In genomic region chr6:89413481-89413884, GRCm38 (mm10) we compare ENCODE assay signal across 12 mouse cellular contexts. TPM values are rescaled to one million over a fixed set of nuclear protein-coding genes. Genes with fewer than 3 reads are reported as not detected.
DNase-seq lines count a peak whose midpoint lies in the region; ATAC-seq and TF ChIP-seq lines count a peak whose summit lies in the region.
"Had no signal": no experiment of that assay in that cellular context is flagged by ENCODE, and none has a peak within 500 bp of the region (broad histone marks: within the 10 kb centered on the region; RNA-seq: fewer than 3 reads in every experiment).

No protein-coding gene starts in this region.

- TF ChIP-seq CTCF in kidney, postnatal 0 days (IDR thresholded peaks at IDR 0.05; ENCODE audit: low read depth), result no peak

- no peaks in the 10 kb centered on the region for H3K27me3 ChIP-seq in kidney, postnatal 0 days (ENCODE audit: insufficient read depth, low read length)
- no peaks in the 10 kb centered on the region for H3K27me3 ChIP-seq in kidney, embryonic 14.5 days (ENCODE audit: control insufficient read depth, insufficient read depth, low read length)
- no peaks in the 10 kb centered on the region for H3K27me3 ChIP-seq in intestine, embryonic 15.5 days (replicated peaks)
- no peaks in the 10 kb centered on the region for H3K27me3 ChIP-seq in midbrain, embryonic 14.5 days (ENCODE audit: control insufficient read depth, insufficient read depth, low read length)

- H3K4me2 ChIP-seq in kidney, postnatal 0 days (ENCODE audit: low read length), result no peak overlapping the region
- H3K4me2 ChIP-seq in kidney, embryonic 14.5 days (replicated peaks; ENCODE audit: low read depth, low read length), result no peak overlapping the region
- H3K4me2 ChIP-seq in intestine, embryonic 15.5 days (replicated peaks), result no peak overlapping the region
- no peak overlapping the region for H3K4me2 ChIP-seq in midbrain, embryonic 14.5 days (ENCODE audit: low read length)

- H3K4me1 ChIP-seq in kidney, postnatal 0 days (replicated peaks; ENCODE audit: insufficient read depth, low read length), result no peaks in the 10 kb centered on the region
- peaks cover 3% of the 10 kb centered on the region; the same call in 1 of the 2 replicates for H3K4me1 ChIP-seq in kidney, embryonic 14.5 days (ENCODE audit: control insufficient read depth, insufficient read depth, low read length)
- H3K4me1 ChIP-seq in intestine, embryonic 15.5 days (replicated peaks), result no peaks in the 10 kb centered on the region
- no peaks in the 10 kb centered on the region for H3K4me1 ChIP-seq in midbrain, embryonic 14.5 days (ENCODE audit: control insufficient read depth, insufficient read depth, low read length)
- H3K4me1 ChIP-seq: embryonic facial prominence, embryonic 10.5 days had no signal

- no peaks in the 10 kb centered on the region for H3K9me3 ChIP-seq in kidney, postnatal 0 days (replicated peaks; ENCODE audit: low read length)
- H3K9me3 ChIP-seq in kidney, embryonic 14.5 days (ENCODE audit: control insufficient read depth, low read length), result no peaks in the 10 kb centered on the region
- H3K9me3 ChIP-seq in intestine, embryonic 15.5 days, result no peaks in the 10 kb centered on the region
- H3K9me3 ChIP-seq in midbrain, embryonic 14.5 days (ENCODE audit: control insufficient read depth, low read length), result no peaks in the 10 kb centered on the region
- H3K9me3 ChIP-seq: embryonic facial prominence, embryonic 10.5 days had no signal

- H3K36me3 ChIP-seq in kidney, postnatal 0 days (ENCODE audit: insufficient read depth, low read length), result no peaks in the 10 kb centered on the region
- no peaks in the 10 kb centered on the region for H3K36me3 ChIP-seq in kidney, embryonic 14.5 days (ENCODE audit: control insufficient read depth, insufficient read depth, low read length)
- H3K36me3 ChIP-seq in intestine, embryonic 15.5 days, result no peaks in the 10 kb centered on the region
- 0 out of 2 replicates have a peak, but pooled peaks cover 3% of the 10 kb centered on the region for H3K36me3 ChIP-seq in midbrain, embryonic 14.5 days (ENCODE audit: control insufficient read depth, insufficient read depth, low read length)
- H3K36me3 ChIP-seq: embryonic facial prominence, embryonic 10.5 days had no signal

- H3K27ac ChIP-seq in kidney, postnatal 0 days, result 0 out of 2 replicates have a peak overlapping the region, but pooled peaks have one; percentile 8
- H3K27ac ChIP-seq in kidney, embryonic 14.5 days (ENCODE audit: low read depth, low read length), result no peak overlapping the region
- 0 out of 2 replicates have a peak overlapping the region, but pooled peaks have one; percentile 48 for H3K27ac ChIP-seq in intestine, embryonic 15.5 days
- H3K27ac ChIP-seq in midbrain, embryonic 14.5 days (replicated peaks; ENCODE audit: low read depth, low read length), result no peak overlapping the region
- H3K27ac ChIP-seq: embryonic facial prominence, embryonic 10.5 days had no signal

- no peak overlapping the region for H3K9ac ChIP-seq in kidney, postnatal 0 days (ENCODE audit: low read depth, low read length)
- H3K9ac ChIP-seq in kidney, embryonic 14.5 days (ENCODE audit: low read depth, low read length), result no peak overlapping the region
- no peak overlapping the region for H3K9ac ChIP-seq in intestine, embryonic 15.5 days
- H3K9ac ChIP-seq in midbrain, embryonic 14.5 days (replicated peaks; ENCODE audit: low read length), result no peak overlapping the region

- no peak for ATAC-seq in kidney, postnatal 0 days (replicated peaks; ENCODE audit: low FRiP score, low read depth)
- ATAC-seq in kidney, embryonic 14.5 days (ENCODE audit: low FRiP score, low TSS enrichment), result no peak
- ATAC-seq in intestine, embryonic 15.5 days, result peak; percentile 57; the same call in 1 of the 2 replicates
- ATAC-seq in monocyte, adult 5-6 weeks (replicated peaks; ENCODE audit: insufficient number of reproducible peaks, low FRiP score, low TSS enrichment, poor library complexity, severe bottlenecking), result peak; percentile 38; the same call in 1 of the 2 replicates
- no peak for ATAC-seq in midbrain, embryonic 14.5 days (ENCODE audit: low FRiP score, low TSS enrichment)
- ATAC-seq: hindbrain, embryonic 16.5 days had no signal

- peak; percentile 19 for DNase-seq in kidney, postnatal 0 days (ENCODE audit: low spot score)
- peak; percentile 54 for DNase-seq in Muller cell, postnatal 12 days (ENCODE audit: inconsistent ontology term)
- no peak for DNase-seq in layer of hippocampus, postnatal 25 days (ENCODE audit: extremely low spot score in 1 of 2, low spot score in 1 of 2)
- no peak for DNase-seq in midbrain, embryonic 14.5 days
- DNase-seq: gastrocnemius, postnatal 10 days; layer of hippocampus, postnatal 36 days; right cerebral cortex, postnatal 25 days had no signal

- H3K4me3 ChIP-seq in kidney, postnatal 0 days (replicated peaks; ENCODE audit: low read depth, low read length), result no peak overlapping the region
- no peak overlapping the region for H3K4me3 ChIP-seq in kidney, embryonic 14.5 days (ENCODE audit: low read length)
- no peak overlapping the region for H3K4me3 ChIP-seq in intestine, embryonic 15.5 days (replicated peaks)
- H3K4me3 ChIP-seq in midbrain, embryonic 14.5 days (replicated peaks; ENCODE audit: low read depth, low read length), result no peak overlapping the region
- H3K4me3 ChIP-seq: embryonic facial prominence, embryonic 10.5 days had no signal

RNA-seq across cellular contexts. Expression of gene Plxna1, which starts 51.1 kb away (rescaled TPM):
- 16.9 and 17.8 TPM in 2 replicates for polyA plus RNA-seq in kidney, postnatal 0 days (2015; fragmentation: Nextera tagmentation; extraction: Ambion mirVana)
- 15.4 and 28.0 TPM in 2 replicates for polyA plus RNA-seq in kidney, embryonic 14.5 days (2014; fragmentation: Nextera tagmentation; extraction: Ambion mirVana)
- polyA plus RNA-seq in intestine, embryonic 15.5 days (2015; fragmentation: Nextera tagmentation; extraction: Ambion mirVana), result 14.7 and 17.5 TPM in 2 replicates
- total RNA-seq in monocyte, adult 5-6 weeks (2017), result 0.21 to 2.8 TPM (median 0.76 TPM) in 3 replicates
- 100 to 1,000 TPM; 120 to 129 TPM for total RNA-seq in layer of hippocampus, postnatal 25 days (2021)
- polyA plus RNA-seq in midbrain, embryonic 14.5 days (2014; fragmentation: Nextera tagmentation; extraction: Ambion mirVana), result 62.6 and 76.4 TPM in 2 replicates

Comparison
In these comparisons a context has a peak if more than half of its experiments do, and no peak if none do; other contexts are left out.
1. H3K27ac ChIP-seq: peak in kidney, postnatal 0 days (single experiment) and intestine, embryonic 15.5 days (single experiment); none in kidney, embryonic 14.5 days (single experiment) and midbrain, embryonic 14.5 days (single experiment).
2. ATAC-seq: peak in intestine, embryonic 15.5 days (single experiment) and monocyte, adult 5-6 weeks (single experiment); none in kidney, postnatal 0 days (single experiment), kidney, embryonic 14.5 days (single experiment) and midbrain, embryonic 14.5 days (single experiment).
3. DNase-seq: peak in kidney, postnatal 0 days (single experiment) and Muller cell, postnatal 12 days (single experiment); none in layer of hippocampus, postnatal 25 days (0 of 2) and midbrain, embryonic 14.5 days (single experiment).